In genomic region chr1:134151655-134152412, GRCm38 (mm10) we compare ENCODE assay signal across 8 mouse cellular contexts. TPM values are rescaled to one million over a fixed set of nuclear protein-coding genes. Genes with fewer than 3 reads are reported as not detected.
DNase-seq lines count a peak whose midpoint lies in the region; ATAC-seq and TF ChIP-seq lines count a peak whose summit lies in the region.

No protein-coding gene starts in this region.

- H3K36me3 ChIP-seq in MEL (ENCODE audit: control insufficient read depth in 1 of 2, insufficient read depth in 2 of 2, low read length in 2 of 2): peaks cover 0 to 3% of the 10 kb centered on the region in 2 experiments; a peak in 2 of 4 replicates
- H3K36me3 ChIP-seq in forebrain, embryonic 16.5 days (ENCODE audit: control insufficient read depth, insufficient read depth): no peaks in the 10 kb centered on the region

- 30% methylated on average over 13 of the region's 13 CpGs for WGBS in forebrain, embryonic 16.5 days

- no peaks in the 10 kb centered on the region for H3K79me2 ChIP-seq in MEL (ENCODE audit: control insufficient read depth, insufficient read depth, low read length, poor library complexity)

- TF ChIP-seq EP300 in MEL (IDR thresholded peaks at IDR 0.05; ENCODE audit: low read depth in 1 of 2, low read length in 2 of 2): no peak

- TF ChIP-seq POLR2A in MEL (IDR thresholded peaks at IDR 0.05; ENCODE audit: control insufficient read depth in 1 of 2, insufficient read depth in 1 of 2, low read depth in 1 of 2, low read length in 2 of 2, poor library complexity in 1 of 2): no peak

- peak; percentile 91 for TF ChIP-seq RAD21 in MEL (IDR thresholded peaks at IDR 0.05; ENCODE audit: low read depth, low read length)

- intact Hi-C loops in heart, postnatal 36 days (cut with DNase I): loop anchor here (1.0 to 2.0 kb wide), 4 partner anchors 45 to 180 kb away; partner anchors contain the start of gene Ppfia4

- TF ChIP-seq CTCF in MEL (IDR thresholded peaks at IDR 0.05 in 2 of 3, conservative IDR thresholded peaks at IDR 0.05 in 1 of 3; ENCODE audit: control insufficient read depth in 1 of 3, insufficient read depth in 1 of 3, low read depth in 2 of 3, low read length in 3 of 3, poor library complexity in 1 of 3, severe bottlenecking in 1 of 3): peak; percentile 53 to 94 (median 78)

- H3K27ac ChIP-seq in MEL (ENCODE audit: control insufficient read depth, low read depth, low read length): no peak overlapping the region
- no peak overlapping the region for H3K27ac ChIP-seq in forebrain, embryonic 16.5 days (ENCODE audit: low read length)

- H3K4me3 ChIP-seq in MEL (ENCODE audit: control insufficient read depth in 1 of 2, insufficient read depth in 1 of 2, low read depth in 2 of 2, low read length in 2 of 2): no peak overlapping the region
- no peak overlapping the region for H3K4me3 ChIP-seq in forebrain, embryonic 16.5 days (replicated peaks; ENCODE audit: low read length)

- no peak overlapping the region for H3K4me2 ChIP-seq in forebrain, embryonic 16.5 days (ENCODE audit: low read length)

- no peak overlapping the region for H3K9ac ChIP-seq in MEL (ENCODE audit: control insufficient read depth, low read depth, low read length, poor library complexity, severe bottlenecking)
- no peak overlapping the region for H3K9ac ChIP-seq in forebrain, embryonic 16.5 days (replicated peaks; ENCODE audit: low read depth, low read length)

- H3K4me1 ChIP-seq in MEL (ENCODE audit: control insufficient read depth in 1 of 2, insufficient read depth in 2 of 2, low read length in 2 of 2): peaks cover 0 to 22% of the 10 kb centered on the region in 2 experiments; a peak in 2 of 4 replicates
- no peaks in the 10 kb centered on the region for H3K4me1 ChIP-seq in forebrain, embryonic 16.5 days (replicated peaks; ENCODE audit: control insufficient read depth, insufficient read depth, low read length)

- ATAC-seq in forebrain, embryonic 16.5 days: peak; percentile 80
- peak; percentile 78 for ATAC-seq in neutrophil, adult 5-6 weeks (ENCODE audit: extremely low read depth, insufficient number of reproducible peaks, low FRiP score, poor library complexity, severe bottlenecking)

- DNase-seq in MEL (ENCODE audit: low read depth, low spot score): peak; percentile 84
- DNase-seq in cerebellum, adult 11-12 months: peak; percentile 83
- peak; percentile 81 to 85 for DNase-seq in heart, postnatal 36 days
- DNase-seq in layer of hippocampus, adult 11-12 months (ENCODE audit: low spot score): peak; percentile 88
- peak; percentile 69 to 84 for DNase-seq in lung, adult 18-20 months
- DNase-seq in testis, postnatal 14 days (ENCODE audit: low spot score): peak; percentile 78

- H3K9me3 ChIP-seq in MEL (replicated peaks; ENCODE audit: insufficient read depth, low read length): no peaks in the 10 kb centered on the region
- no peaks in the 10 kb centered on the region; the same call in 1 of the 2 replicates for H3K9me3 ChIP-seq in forebrain, embryonic 16.5 days (ENCODE audit: control insufficient read depth, low read length)

- H3K27me3 ChIP-seq in MEL (ENCODE audit: control insufficient read depth in 1 of 2, insufficient read depth in 2 of 2, low read length in 2 of 2): peaks cover 0 to 1% of the 10 kb centered on the region in 2 experiments; a peak in 3 of 4 replicates
- no peaks in the 10 kb centered on the region for H3K27me3 ChIP-seq in forebrain, embryonic 16.5 days (replicated peaks; ENCODE audit: control insufficient read depth, insufficient read depth, low read length)

TF ChIP-seq in MEL, 35 proteins besides CTCF, POLR2A, EP300 and RAD21:
- no peak for TF ChIP-seq RCOR1 (IDR thresholded peaks at IDR 0.05; ENCODE audit: low read depth, low read length)
- TF ChIP-seq MAX (IDR thresholded peaks at IDR 0.05; ENCODE audit: low read length): no peak
- no peak for TF ChIP-seq MAFK (IDR thresholded peaks at IDR 0.05; ENCODE audit: borderline replicate concordance, low read depth, low read length)
- TF ChIP-seq TAL1 (IDR thresholded peaks at IDR 0.05; ENCODE audit: low read length): no peak
- no peak for TF ChIP-seq UBTF (IDR thresholded peaks at IDR 0.05; ENCODE audit: borderline replicate concordance, insufficient read depth, low read depth, low read length)
- no peak for TF ChIP-seq TBP (IDR thresholded peaks at IDR 0.05; ENCODE audit: low read depth, low read length)
- no peak for TF ChIP-seq BHLHE40 (IDR thresholded peaks at IDR 0.05; ENCODE audit: borderline replicate concordance, low read depth, low read length)
- TF ChIP-seq KAT2A (conservative IDR thresholded peaks at IDR 0.05; ENCODE audit: low read depth, low read length): no peak
- no peak for TF ChIP-seq ZNF384 (IDR thresholded peaks at IDR 0.05; ENCODE audit: low read depth, low read length)
- peak; percentile 82 for TF ChIP-seq ZC3H11A (IDR thresholded peaks at IDR 0.05; ENCODE audit: low read depth, low read length)
- TF ChIP-seq POLR2AphosphoS5 (IDR thresholded peaks at IDR 0.05; ENCODE audit: borderline replicate concordance, low read depth, low read length): no peak
- peak; percentile 96 for TF ChIP-seq SMC3 (IDR thresholded peaks at IDR 0.05; ENCODE audit: low read depth, low read length)
- TF ChIP-seq USF1 (IDR thresholded peaks at IDR 0.05; ENCODE audit: low read depth, low read length): peak; percentile 17; the same call in 1 of the 2 replicates
- no peak for TF ChIP-seq NRF1 (IDR thresholded peaks at IDR 0.05; ENCODE audit: insufficient read depth, low read depth, low read length, poor library complexity, severe bottlenecking)
- TF ChIP-seq CHD2 (IDR thresholded peaks at IDR 0.05; ENCODE audit: low read length): no peak
- 0 out of 2 replicates have a peak, but pooled peaks have one; percentile 31 for TF ChIP-seq SIN3A (IDR thresholded peaks at IDR 0.05; ENCODE audit: low read length)
- TF ChIP-seq MYC (IDR thresholded peaks at IDR 0.05; ENCODE audit: low read depth, low read length): no peak
- no peak for TF ChIP-seq GABPA (IDR thresholded peaks at IDR 0.05; ENCODE audit: low read depth, low read length)
- no peak for TF ChIP-seq NELFE (IDR thresholded peaks at IDR 0.05; ENCODE audit: low read depth, low read length)
- no peak for TF ChIP-seq CHD1 (IDR thresholded peaks at IDR 0.05; ENCODE audit: low read depth, low read length)
- no peak for TF ChIP-seq ZMIZ1 (IDR thresholded peaks at IDR 0.05; ENCODE audit: low read depth, low read length)
- no peak for TF ChIP-seq GATA1 (IDR thresholded peaks at IDR 0.05; ENCODE audit: low read depth, low read length)
- no peak for TF ChIP-seq TCF12 (IDR thresholded peaks at IDR 0.05; ENCODE audit: low read depth, low read length)
- no peak for TF ChIP-seq MXI1 (IDR thresholded peaks at IDR 0.05; ENCODE audit: low read depth, low read length)
- no peak for TF ChIP-seq ZKSCAN1 (IDR thresholded peaks at IDR 0.05; ENCODE audit: low read depth, low read length)
- TF ChIP-seq USF2 (IDR thresholded peaks at IDR 0.05; ENCODE audit: borderline replicate concordance in 1 of 2, insufficient read depth in 1 of 2, low read depth in 1 of 2, low read length in 2 of 2): no peak
- TF ChIP-seq ETS1 (IDR thresholded peaks at IDR 0.05; ENCODE audit: low read depth, low read length): no peak
TF ChIP-seq in MEL: peak in this region for 4.

RNA-seq across cellular contexts. Expression of gene Chil1, which starts 30.1 kb away (rescaled TPM):
- total RNA-seq in MEL (2012; rRNA removed): not detected in 2 replicates
- polyA plus RNA-seq in MEL (2012; ENCODE audit: insufficient read depth in 1 of 2, insufficient read length in 2 of 2, low read depth in 1 of 2, low replicate concordance in 2 of 2, missing spikeins in 1 of 2): not detected
- 1.9 and 2.1 TPM in 2 replicates for polyA plus RNA-seq in forebrain, embryonic 16.5 days (2015; fragmentation: Nextera tagmentation; extraction: Ambion mirVana)
- 1 to 10 TPM in 1 of 2 experiments, under 1 TPM in 1; 0.57 to 1.1 TPM for total RNA-seq in heart, postnatal 36 days (2021)
- total RNA-seq in neutrophil, adult 5-6 weeks (2017): 241 and 251 TPM in 2 replicates

RNA-seq across cellular contexts. Expression of gene Chit1, which starts 40.8 kb away (rescaled TPM):
- not detected in 2 replicates for total RNA-seq in MEL (2012; rRNA removed)
- not detected for polyA plus RNA-seq in MEL (2012; ENCODE audit: insufficient read depth in 1 of 2, insufficient read length in 2 of 2, low read depth in 1 of 2, low replicate concordance in 2 of 2, missing spikeins in 1 of 2)
- polyA plus RNA-seq in forebrain, embryonic 16.5 days (2015; fragmentation: Nextera tagmentation; extraction: Ambion mirVana): 0.14 TPM in 1 of 2 replicates, not detected in the other
- not detected for total RNA-seq in heart, postnatal 36 days (2021)
- 0.35 TPM in 1 of 2 replicates, not detected in the other for total RNA-seq in neutrophil, adult 5-6 weeks (2017)

RNA-seq across cellular contexts. Expression of gene Mybph, which starts 41.4 kb away (rescaled TPM):
- not detected in 2 replicates for total RNA-seq in MEL (2012; rRNA removed)
- polyA plus RNA-seq in MEL (2012; ENCODE audit: insufficient read depth in 1 of 2, insufficient read length in 2 of 2, low read depth in 1 of 2, low replicate concordance in 2 of 2, missing spikeins in 1 of 2): not detected
- polyA plus RNA-seq in forebrain, embryonic 16.5 days (2015; fragmentation: Nextera tagmentation; extraction: Ambion mirVana): 0.24 TPM in 1 of 2 replicates, not detected in the other
- not detected for total RNA-seq in heart, postnatal 36 days (2021)
- not detected in 2 replicates for total RNA-seq in neutrophil, adult 5-6 weeks (2017)

Comparison
In these comparisons a context has a peak if more than half of its experiments do, and no peak if none do; other contexts are left out.
1. RNA of gene Chil1, which starts 30.1 kb away (total RNA-seq): 241 to 251 TPM in neutrophil, adult 5-6 weeks; 0.57 to 1.1 TPM in heart, postnatal 36 days and not detected in MEL; every median in the first group is over 100 times any median in the second.
2. Peak in every context shown above with its lines, with median percentiles within 50 percentile points of each other: DNase-seq.